Mouse (Mus musculus): ENCODE measurements at regions not wholly inside any gene's neighbourhood (a gene's known extent, or its start where the extent isn't known, plus 50 kb on each side); places are given as distances from the start of the nearest gene placed in this dataset.
A peak's percentile ranks its signal among the peaks of the same experiment; 100 is the strongest.

GRCm38 (mm10) chr10:43700371-43701289, 122.5 kb downstream of the Cd24a start:
- 53% methylated on average over 13 of the region's 13 CpGs for WGBS
- H3K4me1 ChIP-seq (ENCODE audit: control insufficient read depth, insufficient read depth, low read length) = peaks cover 5% of the 10 kb centered on the region; the same call in 1 of the 2 replicates
- no peak overlapping the region for H3K4me3 ChIP-seq (replicated peaks; ENCODE audit: control insufficient read depth, low read depth, low read length)
- TF ChIP-seq CTCF (IDR thresholded peaks at IDR 0.05; ENCODE audit: control insufficient read depth, insufficient read depth, low read length) (no peak), POLR2A (IDR thresholded peaks at IDR 0.05; ENCODE audit: borderline replicate concordance, control insufficient read depth, low read depth, low read length) (no peak)
- no peak overlapping the region for H3K27ac ChIP-seq (ENCODE audit: control insufficient read depth, insufficient read depth, low read depth, low read length, poor library complexity)

DNA sequence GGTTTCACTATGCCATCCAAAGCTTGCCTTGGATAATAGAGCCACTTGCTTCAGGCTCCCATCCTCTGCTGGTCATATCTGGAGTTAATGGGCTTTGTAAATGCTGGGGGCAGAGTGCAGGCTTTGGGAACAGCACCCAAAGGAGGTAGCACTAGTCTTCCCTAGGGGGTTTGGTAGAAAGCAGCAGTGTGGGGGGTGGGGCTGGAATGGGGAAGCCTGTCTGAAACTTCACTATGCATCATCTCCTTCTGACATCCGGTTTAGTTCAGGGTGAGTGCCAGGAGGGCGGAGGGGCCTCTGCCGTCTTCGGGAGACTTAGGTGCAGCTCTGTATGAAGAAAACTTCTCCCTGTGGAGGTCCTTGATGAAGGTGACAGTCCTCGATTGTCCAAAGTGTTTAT, 124.8 kb downstream of the Cd24a start:
- Histone ChIP-seq H3K27ac (ENCODE audit: control insufficient read depth, insufficient read depth, low read depth, low read length, poor library complexity) (peak overlapping the region; percentile 37; the same call in 1 of the 2 replicates), H3K4me3 (replicated peaks; ENCODE audit: control insufficient read depth, low read depth, low read length) (no peak overlapping the region), H3K4me1 (ENCODE audit: control insufficient read depth, insufficient read depth, low read length) (peaks cover 8% of the 10 kb centered on the region)
- TF ChIP-seq CTCF (IDR thresholded peaks at IDR 0.05; ENCODE audit: control insufficient read depth, insufficient read depth, low read length) (no peak), POLR2A (IDR thresholded peaks at IDR 0.05; ENCODE audit: borderline replicate concordance, control insufficient read depth, low read depth, low read length) (no peak)
- 17% methylated on average over 5 of the region's 5 CpGs for whole genome bisulfite sequencing

DNA sequence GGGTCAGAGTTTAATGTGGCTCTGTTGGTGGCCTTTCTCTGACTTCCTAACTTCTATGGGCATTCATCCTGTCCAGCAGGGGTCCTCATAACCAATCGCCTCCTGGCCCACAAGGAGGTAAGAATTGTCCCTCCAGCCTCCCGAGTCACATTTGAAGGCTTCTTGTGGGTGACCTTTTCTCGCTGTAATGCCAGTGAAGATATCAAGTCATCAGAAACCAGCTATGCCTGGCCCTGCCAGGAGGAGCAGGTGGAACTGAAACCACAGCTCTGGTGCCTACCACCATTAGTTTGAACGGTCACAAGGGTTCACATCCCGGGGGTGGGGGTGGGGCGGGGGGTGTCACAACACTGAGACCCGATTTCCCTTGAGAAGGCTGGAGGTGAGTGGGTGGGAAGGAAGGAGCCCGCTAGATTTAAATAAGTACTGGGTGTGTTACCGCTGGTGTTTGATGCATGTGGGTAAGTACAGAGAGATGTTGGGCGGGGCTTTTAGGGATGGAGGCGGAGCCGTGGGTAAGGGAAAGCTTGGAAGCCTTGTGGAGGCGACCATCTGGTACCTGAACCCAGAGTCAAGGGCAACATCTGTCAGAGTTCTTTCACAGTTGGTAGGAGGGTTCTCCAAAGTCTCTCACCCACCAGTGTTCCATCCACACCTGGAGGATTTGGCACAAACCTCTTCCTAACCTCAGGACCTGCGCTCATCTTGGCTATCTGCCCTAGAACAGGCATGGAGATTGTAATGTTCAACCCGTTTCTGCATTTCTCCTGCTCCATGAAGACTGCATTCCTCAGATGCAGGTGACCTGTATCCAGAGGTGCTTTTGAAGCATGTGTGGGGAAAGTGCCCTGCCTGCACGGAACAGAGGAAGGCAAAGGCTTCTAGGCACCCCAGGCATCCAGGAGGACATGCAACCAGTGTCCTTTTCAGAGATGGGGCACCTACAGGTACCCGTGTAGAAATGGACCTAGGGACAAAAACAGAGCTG, 128.2 kb downstream of the Cd24a start:
- Histone ChIP-seq H3K27ac (ENCODE audit: control insufficient read depth, insufficient read depth, low read depth, low read length, poor library complexity) (no peak overlapping the region), H3K4me1 (ENCODE audit: control insufficient read depth, insufficient read depth, low read length) (peaks cover 7% of the 10 kb centered on the region), H3K4me3 (replicated peaks; ENCODE audit: control insufficient read depth, low read depth, low read length) (no peak overlapping the region)
- WGBS = 46% methylated on average over 17 of the region's 17 CpGs
- TF ChIP-seq POLR2A (IDR thresholded peaks at IDR 0.05; ENCODE audit: borderline replicate concordance, control insufficient read depth, low read depth, low read length) (no peak), CTCF (IDR thresholded peaks at IDR 0.05; ENCODE audit: control insufficient read depth, insufficient read depth, low read length) (peak; percentile 50)

DNA sequence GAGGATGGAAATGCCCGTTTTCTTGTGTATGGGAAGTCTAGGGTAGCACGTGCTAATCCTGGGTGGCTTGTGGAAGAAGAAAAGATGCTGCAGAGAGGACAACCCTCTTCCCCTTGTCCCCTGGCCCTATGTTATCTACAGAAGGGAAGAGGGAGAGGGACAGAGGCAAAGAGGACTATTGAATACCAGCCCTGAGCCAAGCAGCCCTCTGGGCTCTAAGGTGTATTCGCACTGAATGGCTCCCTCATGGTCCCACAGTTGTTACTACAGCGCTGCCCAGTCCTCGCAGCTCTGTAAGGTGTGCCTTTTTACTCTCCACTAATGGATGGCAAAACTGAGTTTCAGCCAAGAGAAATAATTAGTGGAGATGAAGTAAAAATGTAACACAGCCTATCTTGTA, 128.9 kb downstream of the Cd24a start:
- no peak overlapping the region for H3K4me3 ChIP-seq (replicated peaks; ENCODE audit: control insufficient read depth, low read depth, low read length)
- 88% methylated on average over 5 of the region's 5 CpGs for WGBS
- no peak overlapping the region for H3K27ac ChIP-seq (ENCODE audit: control insufficient read depth, insufficient read depth, low read depth, low read length, poor library complexity)
- TF ChIP-seq POLR2A (IDR thresholded peaks at IDR 0.05; ENCODE audit: borderline replicate concordance, control insufficient read depth, low read depth, low read length) (no peak), CTCF (IDR thresholded peaks at IDR 0.05; ENCODE audit: control insufficient read depth, insufficient read depth, low read length) (no peak)
- peaks cover 7% of the 10 kb centered on the region for H3K4me1 ChIP-seq (ENCODE audit: control insufficient read depth, insufficient read depth, low read length)

GRCm38 (mm10) chr10:43707821-43708373, 129.8 kb downstream of the Cd24a start:
- no peak for TF ChIP-seq CTCF (IDR thresholded peaks at IDR 0.05; ENCODE audit: control insufficient read depth, insufficient read depth, low read length)
- TF ChIP-seq POLR2A (IDR thresholded peaks at IDR 0.05; ENCODE audit: borderline replicate concordance, control insufficient read depth, low read depth, low read length) = no peak
- Histone ChIP-seq H3K4me1 (ENCODE audit: control insufficient read depth, insufficient read depth, low read length) (peaks cover 5% of the 10 kb centered on the region), H3K4me3 (replicated peaks; ENCODE audit: control insufficient read depth, low read depth, low read length) (no peak overlapping the region), H3K27ac (ENCODE audit: control insufficient read depth, insufficient read depth, low read depth, low read length, poor library complexity) (peak overlapping the region; percentile 30; the same call in 1 of the 2 replicates)
- WGBS = 62% methylated on average over 15 of the region's 15 CpGs

- Histone ChIP-seq H3K4me3 (replicated peaks; ENCODE audit: control insufficient read depth, low read depth, low read length) (no peak overlapping the region), H3K27ac (ENCODE audit: control insufficient read depth, insufficient read depth, low read depth, low read length, poor library complexity) (no peak overlapping the region), H3K4me1 (ENCODE audit: control insufficient read depth, insufficient read depth, low read length) (peaks cover 4% of the 10 kb centered on the region)
- no peak for TF ChIP-seq POLR2A (IDR thresholded peaks at IDR 0.05; ENCODE audit: borderline replicate concordance, control insufficient read depth, low read depth, low read length)
- no peak for TF ChIP-seq CTCF (IDR thresholded peaks at IDR 0.05; ENCODE audit: control insufficient read depth, insufficient read depth, low read length)
- WGBS = 92% methylated on average over 6 of the region's 6 CpGs
Observed at GRCm38 (mm10) chr10:43709278-43710033, 131.4 kb downstream of the Cd24a start.

DNA sequence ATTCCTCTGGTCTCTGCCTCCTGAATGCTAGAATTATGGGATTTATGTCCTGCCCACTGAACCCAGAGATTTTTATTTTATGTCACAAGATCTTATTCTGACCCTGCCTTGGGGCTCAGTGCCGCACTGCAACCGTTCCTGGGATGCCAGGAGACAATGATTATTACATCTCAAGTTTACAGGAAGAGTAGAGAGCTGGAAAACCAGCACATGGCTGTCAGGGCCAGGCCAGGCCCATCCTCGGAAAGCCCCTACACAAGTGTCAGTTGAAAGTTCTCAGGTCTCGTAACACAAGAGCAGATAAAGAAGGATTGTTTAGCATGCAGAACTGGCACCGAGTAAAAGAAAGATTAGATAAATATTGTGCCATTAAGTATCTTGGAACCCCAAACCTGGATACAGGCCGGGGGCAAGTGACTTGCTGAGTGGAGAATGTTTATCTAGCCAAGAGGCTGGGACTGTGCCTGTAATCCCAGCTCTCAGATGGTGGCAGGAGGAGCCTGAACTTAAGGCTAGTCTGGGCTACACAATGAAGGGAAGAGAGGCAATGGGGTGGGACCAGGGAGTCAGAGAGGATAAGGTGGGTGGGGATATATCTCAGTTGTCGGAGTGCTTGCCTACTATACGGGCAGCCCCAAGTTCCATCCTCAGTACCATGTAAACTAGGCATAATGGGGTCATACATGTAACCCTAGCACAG, 132.3 kb downstream of the Cd24a start:
- 72% methylated on average over 8 of the region's 8 CpGs for WGBS
- no peak overlapping the region for H3K4me3 ChIP-seq (replicated peaks; ENCODE audit: control insufficient read depth, low read depth, low read length)
- no peak overlapping the region for H3K27ac ChIP-seq (ENCODE audit: control insufficient read depth, insufficient read depth, low read depth, low read length, poor library complexity)
- TF ChIP-seq POLR2A (IDR thresholded peaks at IDR 0.05; ENCODE audit: borderline replicate concordance, control insufficient read depth, low read depth, low read length) (no peak), CTCF (IDR thresholded peaks at IDR 0.05; ENCODE audit: control insufficient read depth, insufficient read depth, low read length) (no peak)
- peaks cover 4% of the 10 kb centered on the region for H3K4me1 ChIP-seq (ENCODE audit: control insufficient read depth, insufficient read depth, low read length)

All from bone marrow, adult 2 months (tissue).